Mouse (Mus musculus) forebrain, postnatal 0 days (tissue): ENCODE measurements around the gene Gm5591. TPM values are rescaled to one million over a fixed set of nuclear protein-coding genes. Genes with fewer than 3 reads are reported as not detected.
"Not testable (repeated sequence)": the region's sequence is repeated elsewhere in the genome, so short reads cannot be mapped to it uniquely, and the experiment has no call there.

Source experiments
- ATAC-seq: fragments of 200-750 bp; cut with Nextera tagmentation; 2 replicates; pipeline ENCODE4 v1.8.0; 2017; ENCODE audit warnings: mild to moderate bottlenecking, moderate library complexity
- DNase-seq: peaks from one replicate; pipeline ENCODE4 v3.0.0-alpha.2; 2015
- H3K27ac ChIP-seq: fragments of 300-500 bp; sonication (generic); 2 replicates; pipeline ENCODE4 v1.5.1; 2014; ENCODE audit warnings: low read depth, mild to moderate bottlenecking, antibody characterized with exemption, low read length, moderate library complexity, mixed read lengths
- H3K27me3 ChIP-seq: fragments of 300-500 bp; sonication (generic); 2 replicates; pipeline ENCODE4 v1.6.1; 2014; ENCODE audit warnings: mild to moderate bottlenecking, low read length, mixed read lengths; ENCODE audit not compliant: insufficient read depth
- H3K36me3 ChIP-seq: fragments of 300-500 bp; sonication (generic); 2 replicates; pipeline ENCODE4 v1.6.1; 2014; ENCODE audit warnings: mild to moderate bottlenecking, moderate library complexity; ENCODE audit not compliant: insufficient read depth
- H3K4me1 ChIP-seq: fragments of 300-500 bp; sonication (generic); 2 replicates; pipeline ENCODE4 v1.6.1; 2014; ENCODE audit warnings: antibody characterized with exemption; ENCODE audit not compliant: insufficient read depth
- H3K4me2 ChIP-seq: fragments of 300-500 bp; sonication (generic); 2 replicates; pipeline ENCODE4 v1.6.1; 2014; ENCODE audit warnings: low read depth, mild to moderate bottlenecking, moderate library complexity
- H3K4me3 ChIP-seq: fragments of 300-500 bp; sonication (generic); 2 replicates; pipeline ENCODE4 v1.5.1; 2014; ENCODE audit warnings: low read depth, low read length, mixed read lengths
- H3K9ac ChIP-seq: fragments of 300-500 bp; sonication (generic); 2 replicates; pipeline ENCODE4 v1.6.1; 2014; ENCODE audit warnings: mild to moderate bottlenecking
- H3K9me3 ChIP-seq: fragments of 300-500 bp; sonication (generic); 2 replicates; pipeline ENCODE4 v1.6.1; 2016; ENCODE audit warnings: low read length
- WGBS: fragments of 180-500 bp; shearing (Covaris S2); extraction: QIAGEN DNeasy Blood & Tissue Kit; methylation state at CpG from one replicate; pipeline ENCODE4 v1.1.7; 2014; 5-methylcytosine and 5-hydroxymethylcytosine counted together
- polyA plus RNA-seq: library from polyadenylated mRNA; unstranded; fragments of >200 nt; fragmentation: Nextera tagmentation; extraction: Ambion mirVana; gene quantifications from 2 replicates; pipeline ENCODE4 v1.2.1, GENCODE M21; 2015
- total RNA-seq: library from RNA; depleted of rRNA; stranded (reverse); fragments of >200 nt; gene quantifications from 2 replicates; pipeline ENCODE4 v1.2.3, GENCODE M21; 2014; rRNA removed

Gm5591 gene
- not detected in 2 replicates for total RNA-seq
- polyA plus RNA-seq = not detected in 2 replicates

GRCm38 (mm10) chr7:38528093-38528492 is at the start of gene Gm5591:
Gene Gm5591, minus strand, starts transcription at chr7:38528193.
- 71% methylated on average over 2 of the region's 2 CpGs for WGBS
- ATAC-seq = not testable (repeated sequence)

GRCm38 (mm10) chr7:38488468-38488867 is 39.5 kb downstream of the Gm5591 start:
- DNase-seq, H3K27me3 ChIP-seq, H3K4me3 ChIP-seq, H3K9me3 ChIP-seq, H3K4me1 ChIP-seq, H3K27ac ChIP-seq, H3K4me2 ChIP-seq, ATAC-seq, H3K9ac ChIP-seq, H3K36me3 ChIP-seq: not testable (repeated sequence)
- WGBS = 83% methylated on average over 1 of the region's 1 CpGs

More at GRCm38 (mm10) chr7:38528093-38528492, at the start of gene Gm5591:
- H3K4me3 ChIP-seq, DNase-seq, H3K27ac ChIP-seq, H3K4me2 ChIP-seq, H3K27me3 ChIP-seq, H3K9me3 ChIP-seq, H3K4me1 ChIP-seq, H3K9ac ChIP-seq, H3K36me3 ChIP-seq: not testable (repeated sequence)
